Mouse (Mus musculus): ENCODE measurements at regions not wholly inside any gene's neighbourhood (a gene's known extent, or its start where the extent isn't known, plus 50 kb on each side); places are given as distances from the start of the nearest gene placed in this dataset.

DNA sequence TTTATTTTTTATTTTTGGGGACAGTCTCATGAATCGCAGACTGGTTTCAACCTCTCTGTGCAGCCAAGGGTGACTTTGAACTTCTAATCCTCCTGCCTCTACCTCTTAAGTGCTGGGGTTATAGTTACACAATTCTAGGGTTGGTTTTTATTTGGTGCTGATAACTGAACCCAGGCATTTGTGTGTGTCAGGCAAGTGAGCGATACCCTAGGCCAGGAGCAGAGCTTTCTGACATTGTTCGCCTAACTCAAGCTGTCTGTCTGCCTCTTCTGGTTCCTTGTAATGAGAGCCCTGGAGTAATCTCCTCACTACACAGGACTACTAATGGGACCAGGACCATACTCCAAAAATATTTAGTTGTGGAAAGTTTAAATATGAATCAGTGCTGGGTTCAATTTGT lies 281.1 kb downstream of the Maf start:
- no peak for DNase-seq

DNA sequence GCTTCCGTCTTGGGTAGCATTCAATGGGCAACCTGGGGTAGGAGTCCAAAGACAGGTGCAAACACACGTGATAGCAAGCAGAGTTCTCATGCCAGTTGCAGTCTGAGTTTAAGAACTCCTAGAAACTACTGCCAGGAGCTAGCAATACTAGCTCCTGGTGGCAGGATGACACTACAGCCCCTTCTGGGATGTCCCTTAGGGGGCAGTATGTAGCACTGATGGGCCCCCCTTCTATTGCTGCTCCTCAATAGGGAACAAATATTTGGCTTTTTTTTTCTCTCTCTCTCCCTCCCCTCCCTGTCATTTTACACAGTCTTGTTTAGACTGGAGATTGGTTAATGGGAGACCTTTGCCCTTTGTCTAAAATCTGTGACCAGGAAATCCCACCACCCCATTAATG lies 282.2 kb downstream of the Maf start:
- DNase-seq, result no peak

DNA sequence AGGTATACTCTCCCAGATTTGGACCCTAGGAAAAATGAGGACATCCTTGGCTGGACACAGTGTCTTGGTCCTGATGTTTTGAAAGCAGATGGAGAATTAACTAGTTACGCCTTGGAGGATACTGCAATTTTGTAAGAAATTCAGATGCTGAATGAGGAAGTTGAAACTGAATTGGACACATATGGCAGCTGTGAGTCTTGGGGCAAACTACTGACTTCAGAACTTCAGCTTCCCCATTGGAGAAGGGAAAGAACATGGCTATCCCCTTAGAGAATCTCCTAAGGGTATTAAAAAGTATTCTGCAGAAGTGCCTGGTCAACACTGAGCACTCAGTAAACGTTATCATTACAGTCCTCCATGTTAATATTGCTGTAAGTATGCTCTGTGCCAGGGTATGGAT lies 283.9 kb downstream of the Maf start:
- DNase-seq, result no peak

DNA sequence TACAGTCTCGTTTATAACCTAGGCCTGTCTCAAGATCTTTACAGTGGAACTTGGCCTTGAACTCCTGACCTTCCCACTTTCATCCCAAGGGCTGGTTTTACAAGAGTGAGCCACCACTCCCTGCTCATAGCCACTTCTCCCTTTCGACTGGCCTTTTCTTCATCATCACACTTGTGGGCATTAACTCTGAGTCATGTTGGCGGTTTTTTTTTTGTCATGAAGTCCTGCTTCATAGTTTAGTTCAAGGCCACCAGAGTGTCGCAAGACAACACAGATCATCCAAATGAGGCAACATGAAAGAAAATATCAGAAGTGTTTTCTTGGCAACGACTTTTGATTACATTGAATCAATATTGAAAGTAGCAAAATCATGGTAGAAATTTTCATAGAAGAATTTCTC lies 284.5 kb downstream of the Maf start:
- no peak for DNase-seq

DNA sequence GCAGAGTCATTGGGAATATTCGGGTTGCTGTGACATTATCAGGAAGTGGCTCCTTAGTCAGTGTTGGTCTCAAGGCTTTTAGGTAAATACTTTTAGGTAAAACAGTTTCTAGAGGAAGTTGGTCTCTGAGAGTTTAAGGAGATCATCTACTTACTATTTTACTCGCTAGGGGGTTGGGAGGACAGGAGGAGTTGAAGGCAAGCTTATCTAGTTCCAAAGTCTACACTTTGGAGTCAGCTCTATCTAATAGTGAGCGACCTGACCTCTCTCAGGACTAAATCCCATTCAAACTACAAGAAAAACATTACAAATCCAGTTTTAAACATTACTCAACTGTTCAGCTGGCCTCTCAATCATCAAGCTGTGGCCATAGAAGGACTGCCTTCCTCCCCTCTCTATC lies 287.1 kb downstream of the Maf start:
- no peak for DNase-seq

DNA sequence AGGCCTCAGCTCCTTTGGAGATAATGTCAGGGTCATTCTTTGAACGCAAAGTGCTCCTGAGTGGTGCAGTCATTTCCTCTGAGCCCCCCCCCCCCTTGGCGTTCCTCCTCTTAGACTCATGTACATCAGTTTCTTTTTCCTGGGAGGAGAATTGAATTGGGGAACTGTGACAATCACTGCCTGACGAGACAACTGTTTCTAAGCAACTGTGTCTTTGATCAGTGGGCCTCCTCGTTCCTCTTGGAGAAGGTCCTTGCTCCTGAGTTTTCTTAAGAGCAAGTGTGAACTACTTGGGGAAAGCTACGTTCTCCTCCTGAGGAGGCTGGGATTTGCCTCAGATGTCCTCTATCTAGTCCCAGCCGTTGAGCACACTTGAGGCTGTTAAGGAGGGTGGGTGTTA lies 287.5 kb downstream of the Maf start:
- no peak for DNase-seq

DNA sequence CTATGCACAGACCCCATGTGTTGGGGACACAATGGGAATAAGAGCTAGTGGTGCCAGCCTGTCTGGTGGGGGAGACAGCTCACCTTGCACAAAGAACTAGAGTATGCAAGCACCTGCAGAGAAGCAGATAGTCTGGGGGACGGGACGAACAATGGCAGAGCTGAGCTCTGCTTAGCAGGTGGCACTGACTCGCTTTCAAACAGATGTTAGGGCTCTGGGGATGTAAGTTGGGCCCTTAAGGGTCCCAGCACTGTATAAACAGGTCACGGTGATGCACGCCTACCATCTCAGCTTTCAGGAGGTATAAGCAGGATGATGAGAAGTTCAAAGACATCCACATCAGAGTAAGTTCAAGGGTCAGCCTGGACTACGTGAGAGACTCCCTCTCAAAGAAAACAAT lies 289.5 kb downstream of the Maf start:
- DNase-seq, result no peak

DNA sequence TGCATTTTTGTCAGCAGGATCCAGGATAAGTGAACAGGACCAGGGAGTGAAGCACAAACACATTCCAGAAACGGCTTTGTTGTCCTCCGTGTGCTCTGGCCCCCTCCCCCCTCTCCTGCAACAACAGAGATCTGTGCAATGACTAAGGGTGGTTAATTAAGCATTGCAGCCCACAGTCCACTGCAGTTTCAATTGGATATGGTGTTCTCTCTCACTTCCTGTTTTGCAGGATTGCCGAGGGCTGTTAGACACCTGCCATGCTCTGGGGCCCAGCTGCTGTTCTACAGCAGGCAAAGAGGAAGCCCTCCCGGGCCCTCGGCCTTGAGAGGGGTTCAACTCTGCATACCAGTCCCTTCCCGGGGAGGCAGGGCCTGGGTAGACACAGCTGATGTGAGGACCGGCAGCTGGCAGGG lies 293.5 kb downstream of the Maf start:
- DNase-seq, result peak; percentile 11 to 16

DNA sequence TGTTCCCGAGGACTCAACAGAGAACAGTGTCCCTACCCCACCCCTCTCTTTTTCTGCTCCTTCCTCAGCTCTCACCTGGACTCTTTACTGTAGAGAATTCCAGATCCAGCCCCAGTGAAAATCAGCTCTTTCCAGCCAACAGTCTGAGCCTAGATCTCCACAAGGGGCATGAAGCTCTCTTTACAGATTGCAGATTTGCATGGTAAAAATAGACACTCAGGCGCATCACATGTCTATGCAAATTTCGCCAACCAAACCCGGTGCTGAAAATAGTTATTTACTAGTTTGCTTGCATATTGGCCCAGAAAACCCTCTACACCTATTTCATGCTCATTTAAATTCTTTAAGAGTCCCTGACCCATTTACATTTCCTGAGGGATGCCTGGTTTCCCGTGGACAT lies 295.8 kb downstream of the Maf start:
- no peak for DNase-seq

DNA sequence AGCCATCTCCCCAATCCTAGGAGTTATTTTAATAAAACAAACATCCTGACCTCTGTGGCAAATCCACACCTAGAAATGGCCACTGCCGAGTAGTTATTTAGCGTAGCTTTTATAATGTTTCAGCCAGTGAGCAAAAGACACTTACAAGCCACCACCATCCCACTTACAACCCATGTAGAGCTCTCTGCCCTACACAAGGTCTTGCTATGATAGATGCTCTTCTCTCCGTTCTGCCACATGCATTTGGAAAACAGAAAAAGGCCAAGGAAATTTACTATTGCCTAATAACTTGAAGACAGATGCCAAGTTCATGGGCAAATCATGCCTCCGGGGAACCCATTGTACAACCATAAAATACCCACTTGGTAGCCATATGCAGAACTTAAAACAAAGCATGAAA lies 296.5 kb downstream of the Maf start:
- no peak for DNase-seq

DNA sequence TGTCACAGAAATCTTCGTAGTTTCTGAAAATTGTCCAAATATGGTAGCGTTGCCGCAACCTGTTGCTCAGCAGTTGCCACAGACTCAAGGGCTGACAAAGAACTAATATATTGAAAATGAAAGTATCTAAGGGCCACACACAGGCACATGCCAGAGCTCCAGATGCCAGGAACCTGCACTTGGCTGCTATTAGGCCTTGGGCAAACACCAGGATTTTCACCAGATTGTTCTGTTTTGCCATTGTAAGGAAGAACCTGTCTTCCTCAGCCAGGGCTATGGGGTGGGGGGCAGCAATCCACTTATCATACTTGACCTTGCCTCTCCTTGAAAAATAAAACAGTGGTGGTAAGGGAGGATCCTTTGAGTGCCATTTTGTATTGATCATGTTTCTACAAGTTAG lies 297.4 kb downstream of the Maf start:
- DNase-seq, result no peak

DNA sequence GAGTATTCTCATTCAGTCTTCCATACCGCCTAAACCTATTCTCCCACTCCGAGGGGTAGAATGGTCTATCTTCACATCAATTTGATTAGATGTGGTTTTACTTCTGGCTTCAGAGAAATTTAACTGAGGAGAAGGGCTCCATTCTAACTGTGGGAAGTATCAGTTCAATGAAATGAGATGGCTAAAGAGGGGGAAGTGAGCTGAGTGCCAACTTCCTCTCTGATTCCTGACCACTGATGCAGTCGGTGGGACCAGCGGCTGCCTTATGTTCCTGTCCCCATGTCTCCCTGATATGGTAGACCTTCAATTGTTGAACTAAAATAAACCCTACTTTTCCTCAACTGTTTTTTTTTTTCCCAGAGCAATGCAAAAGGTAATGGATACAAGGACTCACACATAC lies 300.1 kb downstream of the Maf start:
- no peak for DNase-seq

DNA sequence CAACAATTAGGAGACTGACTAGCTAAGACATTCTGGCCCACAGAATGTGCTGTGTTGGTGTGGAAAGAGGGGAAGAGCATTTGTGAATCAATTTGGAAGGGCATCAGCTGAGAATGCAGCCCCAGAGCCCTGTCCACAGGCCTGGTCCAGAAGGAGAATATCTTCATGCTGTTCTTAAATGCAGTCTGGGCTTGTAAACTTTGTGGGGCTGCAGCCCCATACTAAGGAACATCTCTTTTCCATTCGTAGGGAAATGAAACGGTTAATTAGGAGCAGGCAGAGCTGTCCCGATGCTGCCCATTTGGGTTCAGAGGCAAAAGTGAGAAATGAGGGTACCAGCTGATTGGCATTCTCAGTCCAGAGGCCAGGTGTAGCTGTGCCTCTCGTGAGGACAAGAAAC lies 304.0 kb downstream of the Maf start:
- DNase-seq, result no peak

DNA sequence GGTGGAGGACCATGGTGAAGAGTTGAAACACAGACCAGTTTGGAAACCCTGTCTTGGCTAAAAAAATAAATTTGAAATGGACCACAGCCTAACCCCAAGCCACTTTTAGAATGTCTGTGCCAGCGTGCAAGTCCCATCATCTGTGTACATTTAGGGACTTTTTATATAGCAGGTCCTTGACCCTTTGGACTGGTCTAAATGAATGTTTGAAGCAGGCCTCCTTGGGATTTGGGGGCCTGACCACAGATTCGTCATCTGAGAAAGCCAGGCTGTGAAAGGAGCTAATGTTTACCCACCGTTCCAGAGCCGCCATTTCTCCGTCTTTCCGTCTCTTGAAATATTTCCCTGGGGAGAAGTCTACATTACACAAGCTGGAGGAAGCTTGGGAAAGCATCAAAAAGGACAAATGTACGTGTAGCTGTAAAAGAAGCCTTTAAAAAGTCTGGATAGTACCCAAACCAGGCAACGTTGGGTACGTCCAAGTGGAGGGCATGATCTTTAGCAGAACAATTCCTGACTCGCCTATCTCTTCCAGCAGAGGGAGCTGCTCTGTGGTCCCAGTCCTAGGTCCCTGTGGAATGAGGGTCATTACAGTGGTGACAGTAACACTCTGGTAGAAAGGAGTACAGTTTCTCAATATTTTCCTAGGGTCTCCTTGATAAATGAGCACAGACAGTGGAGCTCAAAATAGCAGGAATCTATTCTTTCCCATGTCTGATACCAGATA lies 305.0 kb downstream of the Maf start:
- DNase-seq, result no peak
